Mouse (Mus musculus): Measurements from ENCODE around the gene Gm43518. TPM values are rescaled to one million over a fixed set of nuclear protein-coding genes. Genes with fewer than 3 reads are reported as not detected.

Gene Gm43518
- polyA plus RNA-seq, 1 experiment, result not detected

GRCm38 (mm10) chr5:123893520-123893919 lies 33.7 kb upstream of the Gm43518 start:
- Histone ChIP-seq H3K27ac (ENCODE audit: insufficient read depth, low read depth, low read length) (no peak overlapping the region), H3K4me1 (ENCODE audit: control insufficient read depth, insufficient read depth, low read length) (peaks cover 9% of the 10 kb centered on the region), H3K4me3 (ENCODE audit: insufficient read depth, low read depth, low read length) (no peak overlapping the region)
- TF ChIP-seq POLR2A (IDR thresholded peaks at IDR 0.05; ENCODE audit: insufficient read depth, low read depth, low read length), result no peak
- TF ChIP-seq CTCF (IDR thresholded peaks at IDR 0.05; ENCODE audit: insufficient read depth, low read depth, low read length), result no peak
- 93% methylated on average over 5 of the region's 5 CpGs for WGBS

- WGBS, result 88% methylated on average over 11 of the region's 11 CpGs
- H3K4me1 ChIP-seq (ENCODE audit: control insufficient read depth, insufficient read depth, low read length), result peaks cover 9% of the 10 kb centered on the region
- no peak overlapping the region for H3K4me3 ChIP-seq (ENCODE audit: insufficient read depth, low read depth, low read length)
- H3K27ac ChIP-seq (ENCODE audit: insufficient read depth, low read depth, low read length), result no peak overlapping the region
- TF ChIP-seq CTCF (IDR thresholded peaks at IDR 0.05; ENCODE audit: insufficient read depth, low read depth, low read length) (no peak), POLR2A (IDR thresholded peaks at IDR 0.05; ENCODE audit: insufficient read depth, low read depth, low read length) (no peak)
Observed at GRCm38 (mm10) chr5:123896395-123896794, 30.8 kb upstream of the Gm43518 start.

- Histone ChIP-seq H3K4me1 (ENCODE audit: control insufficient read depth, insufficient read depth, low read length) (peaks cover 8% of the 10 kb centered on the region; the same call in 1 of the 2 replicates), H3K4me3 (ENCODE audit: insufficient read depth, low read depth, low read length) (no peak overlapping the region), H3K27ac (ENCODE audit: insufficient read depth, low read depth, low read length) (no peak overlapping the region)
- 61% methylated on average over 13 of the region's 13 CpGs for WGBS
- no peak for TF ChIP-seq CTCF (IDR thresholded peaks at IDR 0.05; ENCODE audit: insufficient read depth, low read depth, low read length)
- no peak for TF ChIP-seq POLR2A (IDR thresholded peaks at IDR 0.05; ENCODE audit: insufficient read depth, low read depth, low read length)
Observed at GRCm38 (mm10) chr5:123897352-123897751, 29.9 kb upstream of the Gm43518 start.

- 74% methylated on average over 11 of the region's 11 CpGs for WGBS
- TF ChIP-seq POLR2A (IDR thresholded peaks at IDR 0.05; ENCODE audit: insufficient read depth, low read depth, low read length), result no peak
- TF ChIP-seq CTCF (IDR thresholded peaks at IDR 0.05; ENCODE audit: insufficient read depth, low read depth, low read length), result no peak
- Histone ChIP-seq H3K4me3 (ENCODE audit: insufficient read depth, low read depth, low read length) (no peak overlapping the region), H3K4me1 (ENCODE audit: control insufficient read depth, insufficient read depth, low read length) (peaks cover 12% of the 10 kb centered on the region), H3K27ac (ENCODE audit: insufficient read depth, low read depth, low read length) (no peak overlapping the region)
Observed at GRCm38 (mm10) chr5:123904059-123904672, 23.1 kb upstream of the Gm43518 start.

- Histone ChIP-seq H3K4me1 (ENCODE audit: control insufficient read depth, insufficient read depth, low read length) (peaks cover 12% of the 10 kb centered on the region), H3K27ac (ENCODE audit: insufficient read depth, low read depth, low read length) (no peak overlapping the region), H3K4me3 (ENCODE audit: insufficient read depth, low read depth, low read length) (peak overlapping the region; percentile 28)
- TF ChIP-seq POLR2A (IDR thresholded peaks at IDR 0.05; ENCODE audit: insufficient read depth, low read depth, low read length), result no peak
- no peak for TF ChIP-seq CTCF (IDR thresholded peaks at IDR 0.05; ENCODE audit: insufficient read depth, low read depth, low read length)
- 50% methylated on average over 17 of the region's 17 CpGs for WGBS
Observed at GRCm38 (mm10) chr5:123906146-123906975, 20.9 kb upstream of the Gm43518 start.

GRCm38 (mm10) chr5:123906976-123907630 lies 20.1 kb upstream of the Gm43518 start, which contains the start of gene Denr:
Denr (plus strand) TSS chr5:123907175.
- TF ChIP-seq POLR2A (IDR thresholded peaks at IDR 0.05; ENCODE audit: insufficient read depth, low read depth, low read length) (peak; percentile 87), CTCF (IDR thresholded peaks at IDR 0.05; ENCODE audit: insufficient read depth, low read depth, low read length) (peak; percentile 84; the same call in 1 of the 2 replicates)
- WGBS, result under 1% methylated on average over 61 of the region's 61 CpGs
- peak within 1 kb of the TSS; percentile 69 for H3K4me3 ChIP-seq (ENCODE audit: insufficient read depth, low read depth, low read length)
- H3K4me1 ChIP-seq (ENCODE audit: control insufficient read depth, insufficient read depth, low read length), result peaks cover 12% of the 10 kb centered on the region
- no peak within 1 kb of the TSS for H3K27ac ChIP-seq (ENCODE audit: insufficient read depth, low read depth, low read length)

GRCm38 (mm10) chr5:123907631-123907977 lies 19.6 kb upstream of the Gm43518 start:
- no peak for TF ChIP-seq CTCF (IDR thresholded peaks at IDR 0.05; ENCODE audit: insufficient read depth, low read depth, low read length)
- no peak for TF ChIP-seq POLR2A (IDR thresholded peaks at IDR 0.05; ENCODE audit: insufficient read depth, low read depth, low read length)
- 2% methylated on average over 10 of the region's 10 CpGs for whole genome bisulfite sequencing

GRCm38 (mm10) chr5:123914852-123915251 lies 12.4 kb upstream of the Gm43518 start:
- H3K27ac ChIP-seq (ENCODE audit: insufficient read depth, low read depth, low read length), result no peak overlapping the region
- no peaks in the 10 kb centered on the region for H3K4me1 ChIP-seq (ENCODE audit: control insufficient read depth, insufficient read depth, low read length)
- H3K4me3 ChIP-seq (ENCODE audit: insufficient read depth, low read depth, low read length), result no peak overlapping the region
- 89% methylated on average over 3 of the region's 3 CpGs for WGBS
- TF ChIP-seq POLR2A (IDR thresholded peaks at IDR 0.05; ENCODE audit: insufficient read depth, low read depth, low read length) (no peak), CTCF (IDR thresholded peaks at IDR 0.05; ENCODE audit: insufficient read depth, low read depth, low read length) (no peak)

More at GRCm38 (mm10) chr5:123907631-123907977, 19.6 kb upstream of the Gm43518 start:
- Histone ChIP-seq H3K4me3 (ENCODE audit: insufficient read depth, low read depth, low read length) (peak overlapping the region; percentile 69), H3K27ac (ENCODE audit: insufficient read depth, low read depth, low read length) (no peak overlapping the region), H3K4me1 (ENCODE audit: control insufficient read depth, insufficient read depth, low read length) (peaks cover 12% of the 10 kb centered on the region)

- no peaks in the 10 kb centered on the region for H3K4me1 ChIP-seq (ENCODE audit: control insufficient read depth, insufficient read depth, low read length)
- TF ChIP-seq CTCF (IDR thresholded peaks at IDR 0.05; ENCODE audit: insufficient read depth, low read depth, low read length) (no peak), POLR2A (IDR thresholded peaks at IDR 0.05; ENCODE audit: insufficient read depth, low read depth, low read length) (no peak)
- WGBS, result 90% methylated on average over 6 of the region's 6 CpGs
- H3K4me3 ChIP-seq (ENCODE audit: insufficient read depth, low read depth, low read length), result no peak overlapping the region
- no peak overlapping the region for H3K27ac ChIP-seq (ENCODE audit: insufficient read depth, low read depth, low read length)
Observed at GRCm38 (mm10) chr5:123922112-123922511, 5.1 kb upstream of the Gm43518 start.

Measured in olfactory bulb, adult 2 months (tissue).